Mouse (Mus musculus) limb, embryonic 13.5 days (tissue): Measurements from ENCODE around the gene Maml3. TPM values are rescaled to one million over a fixed set of nuclear protein-coding genes. Genes with fewer than 3 reads are reported as not detected.

Source experiments
- ATAC-seq: fragments of 200-750 bp; cut with Nextera tagmentation; 2 replicates; pipeline ENCODE4 v1.8.0; 2017; ENCODE audit warnings: low read depth, moderate number of reproducible peaks, moderate TSS enrichment; ENCODE audit not compliant: low FRiP score
- H3K27ac ChIP-seq: fragments of 300-500 bp; sonication (generic); 2 replicates; pipeline ENCODE4 v1.5.1; 2015; ENCODE audit warnings: inconsistent platforms, mild to moderate bottlenecking, moderate library complexity
- H3K27me3 ChIP-seq: fragments of 300-500 bp; sonication (generic); 2 replicates; pipeline ENCODE4 v1.6.1; 2015; ENCODE audit warnings: mild to moderate bottlenecking, inconsistent platforms
- H3K36me3 ChIP-seq: fragments of 300-500 bp; sonication (generic); 2 replicates; pipeline ENCODE4 v1.6.1; 2015; ENCODE audit warnings: inconsistent platforms, mild to moderate bottlenecking, moderate library complexity
- H3K4me1 ChIP-seq: fragments of 300-500 bp; sonication (generic); 2 replicates; pipeline ENCODE4 v1.6.1; 2015; ENCODE audit warnings: inconsistent platforms
- H3K4me2 ChIP-seq: fragments of 300-500 bp; sonication (generic); replicated peaks from 2 replicates; pipeline ENCODE4 v1.6.1; 2015; ENCODE audit warnings: inconsistent platforms, mild to moderate bottlenecking, moderate library complexity
- H3K4me3 ChIP-seq: fragments of 300-500 bp; sonication (generic); 2 replicates; pipeline ENCODE4 v1.5.1; 2015; ENCODE audit warnings: moderate library complexity, mild to moderate bottlenecking, inconsistent platforms
- H3K9ac ChIP-seq: fragments of 300-500 bp; sonication (generic); 2 replicates; pipeline ENCODE4 v1.6.1; 2015; ENCODE audit warnings: mild to moderate bottlenecking, inconsistent platforms
- H3K9me3 ChIP-seq: fragments of 300-500 bp; sonication (generic); 2 replicates; pipeline ENCODE4 v1.6.1; 2016; ENCODE audit warnings: inconsistent platforms
- WGBS: fragments of 180-500 bp; shearing (Covaris S2); methylation state at CpG from one replicate; pipeline ENCODE4 v1.1.7; 2015; 5-methylcytosine and 5-hydroxymethylcytosine counted together
- polyA plus RNA-seq: library from polyadenylated mRNA; unstranded; fragments of >200 nt; fragmentation: Nextera tagmentation; extraction: Ambion mirVana; gene quantifications from 2 replicates; pipeline ENCODE4 v1.2.1, GENCODE M21; 2015

Gene Maml3
- polyA plus RNA-seq, 1 experiment from 2014 or later = 5.1 TPM

GRCm38 (mm10) chr3:51981496-51981895, 123.4 kb downstream of the Maml3 start:
- Histone ChIP-seq H3K36me3 (no peaks in the 10 kb centered on the region), H3K4me3 (no peak overlapping the region), H3K9me3 (no peaks in the 10 kb centered on the region), H3K4me2 (no peak overlapping the region), H3K9ac (no peak overlapping the region), H3K27me3 (no peaks in the 10 kb centered on the region), H3K27ac (no peak overlapping the region), H3K4me1 (no peaks in the 10 kb centered on the region)
- WGBS = 50% methylated on average over 5 of the region's 5 CpGs
- ATAC-seq = no peak

GRCm38 (mm10) chr3:51977654-51978352, 127.1 kb downstream of the Maml3 start:
- WGBS = 71% methylated on average over 8 of the region's 8 CpGs
- no peak for ATAC-seq
- H3K9me3 ChIP-seq = no peaks in the 10 kb centered on the region
- no peak overlapping the region for H3K4me2 ChIP-seq
- no peaks in the 10 kb centered on the region for H3K27me3 ChIP-seq
- no peaks in the 10 kb centered on the region for H3K4me1 ChIP-seq
- H3K9ac ChIP-seq = no peak overlapping the region
- no peak overlapping the region for H3K4me3 ChIP-seq
- H3K27ac ChIP-seq = no peak overlapping the region
- no peaks in the 10 kb centered on the region for H3K36me3 ChIP-seq

GRCm38 (mm10) chr3:51974601-51975000, 130.3 kb downstream of the Maml3 start:
- Histone ChIP-seq H3K27ac (no peak overlapping the region), H3K9me3 (no peaks in the 10 kb centered on the region), H3K36me3 (no peaks in the 10 kb centered on the region), H3K27me3 (no peaks in the 10 kb centered on the region), H3K4me1 (no peaks in the 10 kb centered on the region), H3K4me3 (no peak overlapping the region), H3K9ac (no peak overlapping the region), H3K4me2 (no peak overlapping the region)
- 95% methylated on average over 7 of the region's 7 CpGs for WGBS
- no peak for ATAC-seq

- H3K9me3 ChIP-seq = no peaks in the 10 kb centered on the region
- no peaks in the 10 kb centered on the region for H3K36me3 ChIP-seq
- ATAC-seq = no peak
- H3K27me3 ChIP-seq = no peaks in the 10 kb centered on the region
- no peak overlapping the region for H3K9ac ChIP-seq
- H3K4me1 ChIP-seq = no peaks in the 10 kb centered on the region
- no peak overlapping the region for H3K4me2 ChIP-seq
- no peak overlapping the region for H3K27ac ChIP-seq
- no peak overlapping the region for H3K4me3 ChIP-seq
- WGBS = 91% methylated on average over 6 of the region's 6 CpGs
These were observed 130.7 kb downstream of the Maml3 start for GRCm38 (mm10) chr3:51974153-51974552.

GRCm38 (mm10) chr3:51972576-51972975, 132.3 kb downstream of the Maml3 start:
- no peak overlapping the region for H3K4me2 ChIP-seq
- H3K4me1 ChIP-seq = no peaks in the 10 kb centered on the region
- no peak overlapping the region for H3K4me3 ChIP-seq
- H3K27me3 ChIP-seq = no peaks in the 10 kb centered on the region
- no peaks in the 10 kb centered on the region for H3K36me3 ChIP-seq
- H3K9me3 ChIP-seq = no peaks in the 10 kb centered on the region
- no peak for ATAC-seq
- 61% methylated on average over 6 of the region's 6 CpGs for WGBS
- H3K27ac ChIP-seq = no peak overlapping the region
- H3K9ac ChIP-seq = no peak overlapping the region

- WGBS = 84% methylated on average over 2 of the region's 2 CpGs
- H3K4me1 ChIP-seq = peaks cover 5% of the 10 kb centered on the region; the same call in 1 of the 2 replicates
- H3K4me3 ChIP-seq = no peak overlapping the region
- no peaks in the 10 kb centered on the region for H3K9me3 ChIP-seq
- no peak overlapping the region for H3K9ac ChIP-seq
- H3K36me3 ChIP-seq = no peaks in the 10 kb centered on the region
- H3K27me3 ChIP-seq = no peaks in the 10 kb centered on the region
- H3K4me2 ChIP-seq = no peak overlapping the region
- H3K27ac ChIP-seq = no peak overlapping the region
- ATAC-seq = no peak
These were observed 134.4 kb downstream of the Maml3 start for GRCm38 (mm10) chr3:51970489-51970888.

- ATAC-seq = no peak
These were observed 135.4 kb downstream of the Maml3 start for GRCm38 (mm10) chr3:51969451-51969850.

GRCm38 (mm10) chr3:51965841-51966240, 139.0 kb downstream of the Maml3 start:
- Histone ChIP-seq H3K9ac (no peak overlapping the region), H3K4me3 (no peak overlapping the region), H3K36me3 (no peaks in the 10 kb centered on the region), H3K27ac (no peak overlapping the region), H3K4me2 (no peak overlapping the region), H3K9me3 (no peaks in the 10 kb centered on the region), H3K4me1 (peaks cover 25% of the 10 kb centered on the region), H3K27me3 (no peaks in the 10 kb centered on the region)
- WGBS = 76% methylated on average over 7 of the region's 7 CpGs
- ATAC-seq = no peak

More at GRCm38 (mm10) chr3:51969451-51969850, 135.4 kb downstream of the Maml3 start:
- Histone ChIP-seq H3K4me1 (peaks cover 13% of the 10 kb centered on the region; the same call in 1 of the 2 replicates), H3K27me3 (no peaks in the 10 kb centered on the region), H3K9me3 (no peaks in the 10 kb centered on the region), H3K4me2 (no peak overlapping the region), H3K9ac (no peak overlapping the region), H3K36me3 (no peaks in the 10 kb centered on the region), H3K27ac (no peak overlapping the region), H3K4me3 (no peak overlapping the region)
- WGBS = 78% methylated on average over 6 of the region's 6 CpGs

- no peak overlapping the region for H3K9ac ChIP-seq
- no peak overlapping the region for H3K27ac ChIP-seq
These were observed 139.4 kb downstream of the Maml3 start for GRCm38 (mm10) chr3:51965436-51965835.

GRCm38 (mm10) chr3:51965008-51965407, 139.9 kb downstream of the Maml3 start:
- H3K27me3 ChIP-seq = no peaks in the 10 kb centered on the region
- H3K9ac ChIP-seq = no peak overlapping the region
- H3K4me1 ChIP-seq = peaks cover 25% of the 10 kb centered on the region
- no peaks in the 10 kb centered on the region for H3K36me3 ChIP-seq
- no peaks in the 10 kb centered on the region for H3K9me3 ChIP-seq
- no peak overlapping the region for H3K4me2 ChIP-seq
- no peak overlapping the region for H3K27ac ChIP-seq
- WGBS = 25% methylated on average over 3 of the region's 3 CpGs
- H3K4me3 ChIP-seq = no peak overlapping the region
- no peak for ATAC-seq

More at GRCm38 (mm10) chr3:51965436-51965835, 139.4 kb downstream of the Maml3 start:
- Histone ChIP-seq H3K36me3 (no peaks in the 10 kb centered on the region), H3K9me3 (no peaks in the 10 kb centered on the region), H3K4me2 (no peak overlapping the region), H3K27me3 (no peaks in the 10 kb centered on the region), H3K4me1 (peaks cover 25% of the 10 kb centered on the region), H3K4me3 (no peak overlapping the region)
- no peak for ATAC-seq
- 32% methylated on average over 2 of the region's 2 CpGs for WGBS

- Histone ChIP-seq H3K27me3 (no peaks in the 10 kb centered on the region), H3K27ac (no peak overlapping the region), H3K4me1 (peaks cover 25% of the 10 kb centered on the region), H3K4me2 (no peak overlapping the region), H3K9ac (no peak overlapping the region), H3K36me3 (no peaks in the 10 kb centered on the region), H3K9me3 (no peaks in the 10 kb centered on the region), H3K4me3 (no peak overlapping the region)
- 27% methylated on average over 4 of the region's 4 CpGs for WGBS
- ATAC-seq = no peak
These were observed 140.8 kb downstream of the Maml3 start for GRCm38 (mm10) chr3:51963891-51964593.

GRCm38 (mm10) chr3:51963151-51963791, 141.6 kb downstream of the Maml3 start:
- H3K27ac ChIP-seq = no peak overlapping the region
- no peaks in the 10 kb centered on the region for H3K36me3 ChIP-seq
- H3K4me3 ChIP-seq = no peak overlapping the region
- no peaks in the 10 kb centered on the region for H3K9me3 ChIP-seq
- H3K9ac ChIP-seq = no peak overlapping the region
- 61% methylated on average over 9 of the region's 9 CpGs for WGBS
- H3K4me1 ChIP-seq = peaks cover 25% of the 10 kb centered on the region
- H3K4me2 ChIP-seq = no peak overlapping the region
- no peak for ATAC-seq
- no peaks in the 10 kb centered on the region for H3K27me3 ChIP-seq
